Comparison of ENCODE assay signal across 8 mouse cellular contexts in genomic region chr6:8509551-8509950, GRCm38 (mm10). TPM values are rescaled to one million over a fixed set of nuclear protein-coding genes. Genes with fewer than 3 reads are reported as not detected.
DNase-seq lines count a peak whose midpoint lies in the region; ATAC-seq lines count a peak whose summit lies in the region.

Glcci1 (plus strand) TSS chr6:8509600.

- peak within 1 kb of the TSS; percentile 99 for H3K9ac ChIP-seq in forebrain, embryonic 13.5 days
- H3K9ac ChIP-seq in hindbrain, embryonic 14.5 days: peak within 1 kb of the TSS; percentile 96

- no peak for DNase-seq in cerebellum, adult 9-11 months
- peak; percentile 84 for DNase-seq in adrenal gland, postnatal 25 days
- DNase-seq in hindbrain, embryonic 14.5 days (ENCODE audit: low spot score): peak; percentile 82
- DNase-seq in left cerebral cortex, postnatal 25 days (ENCODE audit: low spot score in 2 of 2): peak; percentile 69 to 71
- peak; percentile 77 to 88 for DNase-seq in right cerebral cortex, postnatal 10 days (ENCODE audit: low spot score in 2 of 2)

- no peaks in the 10 kb centered on the region for H3K27me3 ChIP-seq in forebrain, embryonic 13.5 days
- no peaks in the 10 kb centered on the region for H3K27me3 ChIP-seq in hindbrain, embryonic 14.5 days (ENCODE audit: control insufficient read depth, insufficient read depth, low read length)
- H3K27me3 ChIP-seq in megakaryocyte, embryonic 14.5 days (replicated peaks): peaks cover 14% of the 10 kb centered on the region

- no peaks in the 10 kb centered on the region for H3K36me3 ChIP-seq in forebrain, embryonic 13.5 days (ENCODE audit: poor library complexity, severe bottlenecking)
- no peaks in the 10 kb centered on the region for H3K36me3 ChIP-seq in hindbrain, embryonic 14.5 days (replicated peaks; ENCODE audit: control insufficient read depth, insufficient read depth)
- no peaks in the 10 kb centered on the region for H3K36me3 ChIP-seq in megakaryocyte, embryonic 14.5 days (replicated peaks; ENCODE audit: low read length)

- H3K4me2 ChIP-seq in forebrain, embryonic 13.5 days: peak within 1 kb of the TSS; percentile 79
- H3K4me2 ChIP-seq in hindbrain, embryonic 14.5 days (replicated peaks): peak within 1 kb of the TSS; percentile 87

- peak; percentile 36 for ATAC-seq in cerebellum, adult (ENCODE audit: insufficient number of reproducible peaks, low FRiP score, low TSS enrichment)
- peak; percentile 84 for ATAC-seq in forebrain, embryonic 13.5 days
- ATAC-seq in hindbrain, embryonic 14.5 days (ENCODE audit: low FRiP score): peak; percentile 84

- intact Hi-C loops in left cerebral cortex, postnatal 25 days (cut with DNase I): loop anchor here (1.0 to 5.0 kb wide), 3 partner anchors 82 to 250 kb away; partner anchors contain the start of genes Gm45062, Rpa3 and Umad1

- peak within 1 kb of the TSS; percentile 100 for H3K27ac ChIP-seq in forebrain, embryonic 13.5 days
- H3K27ac ChIP-seq in hindbrain, embryonic 14.5 days: peak within 1 kb of the TSS; percentile 99

- WGBS in forebrain, embryonic 13.5 days: 0% methylated on average over 15 of the region's 69 CpGs
- 0% methylated on average over 7 of the region's 69 CpGs for WGBS in hindbrain, embryonic 14.5 days

- peaks cover 36% of the 10 kb centered on the region for H3K4me1 ChIP-seq in forebrain, embryonic 13.5 days
- H3K4me1 ChIP-seq in hindbrain, embryonic 14.5 days (replicated peaks; ENCODE audit: control insufficient read depth, insufficient read depth, low read length): peaks cover 25% of the 10 kb centered on the region
- peaks cover 30% of the 10 kb centered on the region for H3K4me1 ChIP-seq in megakaryocyte, embryonic 14.5 days

- H3K9me3 ChIP-seq in forebrain, embryonic 13.5 days (replicated peaks): no peaks in the 10 kb centered on the region
- H3K9me3 ChIP-seq in hindbrain, embryonic 14.5 days (ENCODE audit: control insufficient read depth, low read length): no peaks in the 10 kb centered on the region
- H3K9me3 ChIP-seq in megakaryocyte, embryonic 14.5 days: no peaks in the 10 kb centered on the region

- peak within 1 kb of the TSS; percentile 98 for H3K4me3 ChIP-seq in forebrain, embryonic 13.5 days
- peak within 1 kb of the TSS; percentile 94 for H3K4me3 ChIP-seq in hindbrain, embryonic 14.5 days (replicated peaks; ENCODE audit: low read length)
- H3K4me3 ChIP-seq in megakaryocyte, embryonic 14.5 days (replicated peaks): peak within 1 kb of the TSS; percentile 94

RNA-seq across cellular contexts. Expression of gene Glcci1, which starts in this region (rescaled TPM):
- 25.2 and 29.4 TPM in 2 replicates for total RNA-seq in adrenal gland, postnatal 25 days (2021)
- 9.6 and 14.6 TPM in 2 replicates for polyA plus RNA-seq in forebrain, embryonic 13.5 days (2015; fragmentation: Nextera tagmentation; extraction: Ambion mirVana)
- 10.0 and 10.5 TPM in 2 replicates for polyA plus RNA-seq in hindbrain, embryonic 14.5 days (2014; fragmentation: Nextera tagmentation; extraction: Ambion mirVana)
- total RNA-seq in left cerebral cortex, postnatal 25 days (2021): 100 to 1,000 TPM; 122 to 123 TPM
- 0.16 TPM in 1 of 2 replicates, not detected in the other for polyA plus RNA-seq in megakaryocyte, embryonic 14.5 days (2012; ENCODE audit: insufficient read depth, low replicate concordance)
